Mouse (Mus musculus): Measurements from ENCODE around the gene Bace1. TPM values are rescaled to one million over a fixed set of nuclear protein-coding genes. Genes with fewer than 3 reads are reported as not detected.

The Bace1 gene
- polyA plus RNA-seq, 1 experiment from 2014 or later = 30.7 TPM

- ATAC-seq (replicated peaks; ENCODE audit: low FRiP score) = no peak
- no peak overlapping the region for H3K4me3 ChIP-seq (ENCODE audit: low read depth, low read length)
- no peak for DNase-seq (ENCODE audit: low spot score)
- no peak overlapping the region for H3K9ac ChIP-seq (ENCODE audit: low read length)
- no peaks in the 10 kb centered on the region for H3K27me3 ChIP-seq (ENCODE audit: control insufficient read depth, insufficient read depth, low read length)
- H3K4me1 ChIP-seq (replicated peaks; ENCODE audit: control insufficient read depth, insufficient read depth, low read length) = no peaks in the 10 kb centered on the region
- 84% methylated on average over 2 of the region's 2 CpGs for WGBS
- peaks cover 2% of the 10 kb centered on the region; the same call in 1 of the 2 replicates for H3K36me3 ChIP-seq (ENCODE audit: control insufficient read depth, insufficient read depth, low read length)
- no peak overlapping the region for H3K27ac ChIP-seq (ENCODE audit: low read depth, low read length)
- no peaks in the 10 kb centered on the region for H3K9me3 ChIP-seq (ENCODE audit: control insufficient read depth, low read length)
- H3K4me2 ChIP-seq (ENCODE audit: low read depth, low read length, severe bottlenecking) = no peak overlapping the region
Observed at GRCm38 (mm10) chr9:45877928-45878327, 39.5 kb downstream of the Bace1 start.

- ATAC-seq (replicated peaks; ENCODE audit: low FRiP score) (no peak), DNase-seq (ENCODE audit: low spot score) (no peak)
- H3K9me3 ChIP-seq (ENCODE audit: control insufficient read depth, low read length) = no peaks in the 10 kb centered on the region
- no peaks in the 10 kb centered on the region for H3K27me3 ChIP-seq (ENCODE audit: control insufficient read depth, insufficient read depth, low read length)
- H3K9ac ChIP-seq (ENCODE audit: low read length) = no peak overlapping the region
- H3K27ac ChIP-seq (ENCODE audit: low read depth, low read length) = no peak overlapping the region
- no peak overlapping the region for H3K4me3 ChIP-seq (ENCODE audit: low read depth, low read length)
- no peak overlapping the region for H3K4me2 ChIP-seq (ENCODE audit: low read depth, low read length, severe bottlenecking)
- H3K4me1 ChIP-seq (replicated peaks; ENCODE audit: control insufficient read depth, insufficient read depth, low read length) = no peaks in the 10 kb centered on the region
- H3K36me3 ChIP-seq (ENCODE audit: control insufficient read depth, insufficient read depth, low read length) = peaks cover 4% of the 10 kb centered on the region
Observed at GRCm38 (mm10) chr9:45893681-45894080, 55.3 kb downstream of the Bace1 start.

DNA sequence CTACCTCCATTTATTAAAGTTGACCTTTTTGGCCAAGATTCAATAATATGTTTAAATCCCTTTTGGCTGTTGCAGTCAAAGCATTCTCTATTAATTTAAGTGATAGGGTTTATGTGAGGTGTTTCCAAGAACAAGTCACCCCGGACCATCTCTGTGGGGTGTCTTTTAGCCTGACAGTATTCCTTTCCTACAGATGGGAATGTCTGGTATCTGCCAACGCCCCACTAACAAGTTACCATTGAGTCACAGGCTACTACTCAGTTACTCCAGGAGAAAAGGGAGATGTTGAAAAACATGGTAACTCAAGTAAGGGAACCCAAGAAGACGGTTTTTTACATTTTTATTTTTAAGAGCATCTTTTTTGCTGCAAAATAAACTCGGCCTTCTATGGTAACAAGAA is 66.8 kb downstream of the Bace1 start:
- no peaks in the 10 kb centered on the region for H3K9me3 ChIP-seq (ENCODE audit: control insufficient read depth, low read length)
- peak overlapping the region; percentile 90 for H3K4me2 ChIP-seq (ENCODE audit: low read depth, low read length, severe bottlenecking)
- H3K36me3 ChIP-seq (ENCODE audit: control insufficient read depth, insufficient read depth, low read length) = no peaks in the 10 kb centered on the region
- H3K27me3 ChIP-seq (ENCODE audit: control insufficient read depth, insufficient read depth, low read length) = no peaks in the 10 kb centered on the region
- no peak overlapping the region for H3K27ac ChIP-seq (ENCODE audit: low read depth, low read length)
- H3K4me1 ChIP-seq (replicated peaks; ENCODE audit: control insufficient read depth, insufficient read depth, low read length) = peaks cover 3% of the 10 kb centered on the region; the same call in 1 of the 2 replicates
- peak overlapping the region; percentile 92 for H3K4me3 ChIP-seq (ENCODE audit: low read depth, low read length)
- DNase-seq (ENCODE audit: low spot score) (no peak), ATAC-seq (replicated peaks; ENCODE audit: low FRiP score) (no peak)
- peak overlapping the region; percentile 87 for H3K9ac ChIP-seq (ENCODE audit: low read length)
- 70% methylated on average over 4 of the region's 4 CpGs for WGBS

DNA sequence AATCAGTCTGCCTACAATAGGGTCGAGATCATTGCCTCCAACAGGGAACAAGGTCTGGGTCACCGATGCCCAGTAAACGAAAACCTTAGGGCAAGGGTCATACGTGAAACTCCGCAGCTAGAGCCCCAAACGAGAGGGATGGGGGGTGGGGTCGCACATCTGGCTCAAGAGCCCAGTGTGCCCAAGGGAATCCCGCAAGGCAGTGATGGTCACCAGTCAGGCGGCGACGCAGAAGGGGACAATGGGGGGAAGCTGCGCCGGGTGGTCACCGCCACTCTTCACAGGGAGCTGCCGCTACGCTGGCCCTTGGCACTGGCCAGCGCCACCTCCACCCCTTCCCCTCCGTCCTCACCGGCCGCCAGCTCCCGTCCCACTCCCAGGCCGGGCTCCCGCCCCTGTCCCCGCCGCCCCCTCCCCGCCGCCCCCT is 67.4 kb downstream of the Bace1 start:
- DNase-seq (ENCODE audit: low spot score) (no peak), ATAC-seq (replicated peaks; ENCODE audit: low FRiP score) (peak; percentile 68)
- Histone ChIP-seq H3K9me3 (ENCODE audit: control insufficient read depth, low read length) (no peaks in the 10 kb centered on the region), H3K4me3 (ENCODE audit: low read depth, low read length) (peak overlapping the region; percentile 92), H3K4me1 (replicated peaks; ENCODE audit: control insufficient read depth, insufficient read depth, low read length) (peaks cover 3% of the 10 kb centered on the region; the same call in 1 of the 2 replicates), H3K9ac (ENCODE audit: low read length) (peak overlapping the region; percentile 87), H3K4me2 (ENCODE audit: low read depth, low read length, severe bottlenecking) (peak overlapping the region; percentile 90), H3K27me3 (ENCODE audit: control insufficient read depth, insufficient read depth, low read length) (no peaks in the 10 kb centered on the region), H3K36me3 (ENCODE audit: control insufficient read depth, insufficient read depth, low read length) (no peaks in the 10 kb centered on the region), H3K27ac (ENCODE audit: low read depth, low read length) (peak overlapping the region; percentile 89)
- 1% methylated on average over 14 of the region's 27 CpGs for WGBS

GRCm38 (mm10) chr9:45906355-45907077 is 68.1 kb downstream of the Bace1 start, which contains the start of the genes Pcsk7 and Rnf214:
TSS of gene Pcsk7 (plus strand) at chr9:45906497.
TSS of gene Rnf214 (minus strand) at chr9:45906911.
- H3K4me2 ChIP-seq (ENCODE audit: low read depth, low read length, severe bottlenecking) = peak within 1 kb of the TSS; percentile 90
- peak; percentile 91 for ATAC-seq (replicated peaks; ENCODE audit: low FRiP score)
- peak within 1 kb of the TSS; percentile 89 for H3K27ac ChIP-seq (ENCODE audit: low read depth, low read length)
- H3K4me1 ChIP-seq (replicated peaks; ENCODE audit: control insufficient read depth, insufficient read depth, low read length) = peaks cover 3% of the 10 kb centered on the region; the same call in 1 of the 2 replicates
- H3K4me3 ChIP-seq (ENCODE audit: low read depth, low read length) = peak within 1 kb of the TSS; percentile 92
- no peaks in the 10 kb centered on the region for H3K9me3 ChIP-seq (ENCODE audit: control insufficient read depth, low read length)
- peak within 1 kb of the TSS; percentile 87 for H3K9ac ChIP-seq (ENCODE audit: low read length)
- WGBS = under 1% methylated on average over 68 of the region's 80 CpGs
- DNase-seq (ENCODE audit: low spot score) = peak; percentile 94
- H3K27me3 ChIP-seq (ENCODE audit: control insufficient read depth, insufficient read depth, low read length) = no peaks in the 10 kb centered on the region
- H3K36me3 ChIP-seq (ENCODE audit: control insufficient read depth, insufficient read depth, low read length) = no peaks in the 10 kb centered on the region

DNA sequence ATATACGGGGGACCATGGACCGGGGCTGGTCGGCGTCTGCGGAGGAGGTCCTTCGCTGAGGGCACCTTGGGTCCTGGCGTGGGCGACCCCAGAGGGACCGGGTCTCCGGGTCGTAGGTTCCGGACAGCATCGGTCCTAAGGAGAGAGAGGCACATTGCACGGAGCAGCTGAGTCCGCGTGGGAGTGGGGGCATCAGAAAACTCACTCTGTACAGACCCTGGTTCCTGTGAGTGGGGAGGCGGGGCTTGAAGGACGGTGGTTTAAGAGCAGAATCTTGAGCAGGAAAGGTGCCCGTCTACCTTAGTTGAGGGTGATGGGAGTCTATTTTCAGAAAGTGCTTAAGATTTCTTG is 68.7 kb downstream of the Bace1 start:
- WGBS = under 1% methylated on average over 19 of the region's 19 CpGs

GRCm38 (mm10) chr9:45910995-45911394 is 72.6 kb downstream of the Bace1 start:
- DNase-seq (ENCODE audit: low spot score) (no peak), ATAC-seq (replicated peaks; ENCODE audit: low FRiP score) (no peak)
- no peaks in the 10 kb centered on the region; the same call in 1 of the 2 replicates for H3K4me1 ChIP-seq (replicated peaks; ENCODE audit: control insufficient read depth, insufficient read depth, low read length)
- no peaks in the 10 kb centered on the region; the same call in 1 of the 2 replicates for H3K36me3 ChIP-seq (ENCODE audit: control insufficient read depth, insufficient read depth, low read length)
- 97% methylated on average over 3 of the region's 3 CpGs for WGBS
- no peak overlapping the region for H3K4me3 ChIP-seq (ENCODE audit: low read depth, low read length)
- no peaks in the 10 kb centered on the region for H3K9me3 ChIP-seq (ENCODE audit: control insufficient read depth, low read length)
- H3K27ac ChIP-seq (ENCODE audit: low read depth, low read length) = no peak overlapping the region
- no peaks in the 10 kb centered on the region for H3K27me3 ChIP-seq (ENCODE audit: control insufficient read depth, insufficient read depth, low read length)
- H3K4me2 ChIP-seq (ENCODE audit: low read depth, low read length, severe bottlenecking) = no peak overlapping the region
- H3K9ac ChIP-seq (ENCODE audit: low read length) = no peak overlapping the region

More for the DNA sequence above, 68.7 kb downstream of the Bace1 start:
- Histone ChIP-seq H3K27me3 (ENCODE audit: control insufficient read depth, insufficient read depth, low read length) (no peaks in the 10 kb centered on the region), H3K4me3 (ENCODE audit: low read depth, low read length) (peak overlapping the region; percentile 92), H3K36me3 (ENCODE audit: control insufficient read depth, insufficient read depth, low read length) (no peaks in the 10 kb centered on the region), H3K4me1 (replicated peaks; ENCODE audit: control insufficient read depth, insufficient read depth, low read length) (peaks cover 3% of the 10 kb centered on the region; the same call in 1 of the 2 replicates), H3K4me2 (ENCODE audit: low read depth, low read length, severe bottlenecking) (peak overlapping the region; percentile 90), H3K27ac (ENCODE audit: low read depth, low read length) (peak overlapping the region; percentile 89), H3K9me3 (ENCODE audit: control insufficient read depth, low read length) (no peaks in the 10 kb centered on the region), H3K9ac (ENCODE audit: low read length) (peak overlapping the region; percentile 87)
- ATAC-seq (replicated peaks; ENCODE audit: low FRiP score) (peak; percentile 26), DNase-seq (ENCODE audit: low spot score) (no peak)

DNA sequence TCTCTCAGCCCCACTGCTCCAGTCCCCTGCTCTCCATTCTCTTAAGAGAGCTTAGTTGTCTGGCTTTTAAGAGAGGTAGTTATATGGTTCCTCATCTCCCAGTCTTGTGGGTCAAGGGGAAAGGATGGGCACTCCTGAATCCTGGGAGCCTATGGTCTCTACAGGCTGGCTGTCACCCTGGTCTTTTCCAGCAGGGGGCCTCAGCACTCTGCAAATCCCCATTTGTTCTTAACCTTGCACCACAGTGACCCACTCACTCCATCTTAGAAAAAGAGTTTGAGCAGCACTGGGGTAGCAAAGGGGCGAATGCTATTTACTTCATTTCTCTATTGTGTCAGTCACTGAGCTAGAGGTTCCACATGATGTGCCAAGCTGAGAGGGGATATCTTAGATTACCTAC is 73.3 kb downstream of the Bace1 start:
- H3K27ac ChIP-seq (ENCODE audit: low read depth, low read length) = no peak overlapping the region
- DNase-seq (ENCODE audit: low spot score) = peak; percentile 62
- 77% methylated on average over 1 of the region's 1 CpGs for WGBS

More for the DNA sequence above, 73.3 kb downstream of the Bace1 start:
- Histone ChIP-seq H3K4me1 (replicated peaks; ENCODE audit: control insufficient read depth, insufficient read depth, low read length) (no peaks in the 10 kb centered on the region; the same call in 1 of the 2 replicates), H3K9ac (ENCODE audit: low read length) (no peak overlapping the region), H3K4me3 (ENCODE audit: low read depth, low read length) (no peak overlapping the region), H3K9me3 (ENCODE audit: control insufficient read depth, low read length) (no peaks in the 10 kb centered on the region), H3K27me3 (ENCODE audit: control insufficient read depth, insufficient read depth, low read length) (no peaks in the 10 kb centered on the region), H3K4me2 (ENCODE audit: low read depth, low read length, severe bottlenecking) (no peak overlapping the region), H3K36me3 (ENCODE audit: control insufficient read depth, insufficient read depth, low read length) (no peaks in the 10 kb centered on the region; the same call in 1 of the 2 replicates)
- ATAC-seq (replicated peaks; ENCODE audit: low FRiP score) = no peak
